Mouse (Mus musculus) c-Kit-positive CD71-positive TER-119-positive erythroid progenitor cells, embryonic 14.5 days (primary cell): ENCODE measurements around the gene Dapk3.
"Not testable (repeated sequence)": the region's sequence is repeated elsewhere in the genome, so short reads cannot be mapped to it uniquely, and the experiment has no call there.

Experiments
- DNase-seq: peaks from one replicate; pipeline ENCODE4 v3.0.0-alpha.2; 2013; ENCODE audit warnings: low spot score

Gene Dapk3

DNA sequence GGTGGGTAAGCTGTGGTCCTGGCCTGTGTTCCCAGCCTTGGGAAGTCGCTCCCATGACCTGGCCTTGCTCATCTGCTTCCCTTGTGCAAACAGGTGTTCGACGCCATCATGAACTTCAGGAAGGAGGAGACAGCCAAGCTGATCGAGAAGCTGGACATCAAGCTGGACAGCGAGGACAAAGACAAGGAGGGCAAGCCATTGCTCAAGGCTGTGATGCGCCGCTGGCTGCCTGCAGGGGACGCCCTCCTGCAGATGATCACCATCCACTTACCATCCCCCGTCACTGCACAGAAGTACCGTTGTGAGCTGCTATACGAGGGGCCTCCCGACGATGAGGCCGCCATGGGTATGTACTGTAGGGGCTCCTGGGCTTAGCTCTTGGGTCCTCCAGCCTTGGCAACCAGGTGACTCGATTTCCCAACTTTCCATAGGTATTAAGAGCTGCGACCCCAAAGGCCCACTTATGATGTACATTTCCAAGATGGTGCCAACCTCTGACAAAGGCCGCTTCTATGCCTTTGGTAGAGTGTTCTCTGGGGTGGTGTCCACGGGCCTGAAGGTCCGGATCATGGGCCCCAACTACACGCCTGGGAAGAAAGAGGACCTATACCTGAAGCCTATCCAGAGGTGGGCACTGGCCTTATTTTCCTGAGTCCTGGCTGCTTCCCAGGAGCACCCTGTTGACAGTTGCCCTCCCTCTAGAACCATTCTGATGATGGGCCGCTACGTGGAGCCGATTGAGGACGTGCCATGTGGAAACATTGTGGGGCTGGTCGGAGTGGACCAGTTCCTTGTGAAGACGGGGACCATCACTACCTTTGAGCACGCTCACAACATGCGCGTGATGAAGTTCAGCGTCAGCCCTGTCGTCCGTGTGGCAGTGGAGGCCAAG lies 3.1 kb upstream of the Dapk3 start:
- no peak for DNase-seq

DNA sequence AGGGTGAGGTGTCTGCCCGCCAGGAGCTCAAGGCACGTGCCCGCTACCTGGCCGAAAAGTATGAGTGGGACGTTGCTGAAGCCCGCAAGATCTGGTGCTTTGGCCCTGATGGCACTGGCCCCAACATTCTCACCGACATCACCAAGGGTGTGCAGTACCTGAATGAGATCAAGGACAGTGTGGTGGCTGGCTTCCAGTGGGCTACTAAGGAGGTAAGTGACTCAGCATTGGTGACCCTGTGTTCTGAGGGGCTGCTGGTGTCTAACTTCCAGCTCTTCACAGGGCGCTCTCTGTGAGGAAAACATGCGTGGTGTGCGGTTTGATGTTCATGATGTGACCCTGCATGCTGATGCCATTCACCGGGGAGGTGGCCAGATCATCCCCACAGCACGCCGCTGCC lies 1.9 kb upstream of the Dapk3 start:
- no peak for DNase-seq

DNA sequence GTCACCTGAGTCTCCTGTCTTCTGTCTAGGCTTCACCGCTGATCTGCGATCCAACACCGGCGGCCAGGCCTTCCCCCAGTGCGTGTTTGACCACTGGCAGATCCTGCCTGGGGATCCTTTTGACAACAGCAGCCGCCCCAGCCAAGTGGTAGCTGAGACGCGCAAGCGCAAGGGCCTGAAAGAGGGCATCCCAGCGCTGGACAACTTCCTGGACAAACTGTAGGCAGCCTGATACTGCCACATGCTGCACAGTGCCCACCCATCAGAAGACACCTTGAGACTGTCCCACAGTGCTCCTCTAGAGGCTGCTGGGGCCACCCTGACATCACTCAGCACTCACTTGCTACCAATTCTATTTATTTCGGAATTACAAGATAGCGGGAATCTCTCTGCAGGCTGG lies 945 bp upstream of the Dapk3 start:
- not testable (repeated sequence) for DNase-seq

DNA sequence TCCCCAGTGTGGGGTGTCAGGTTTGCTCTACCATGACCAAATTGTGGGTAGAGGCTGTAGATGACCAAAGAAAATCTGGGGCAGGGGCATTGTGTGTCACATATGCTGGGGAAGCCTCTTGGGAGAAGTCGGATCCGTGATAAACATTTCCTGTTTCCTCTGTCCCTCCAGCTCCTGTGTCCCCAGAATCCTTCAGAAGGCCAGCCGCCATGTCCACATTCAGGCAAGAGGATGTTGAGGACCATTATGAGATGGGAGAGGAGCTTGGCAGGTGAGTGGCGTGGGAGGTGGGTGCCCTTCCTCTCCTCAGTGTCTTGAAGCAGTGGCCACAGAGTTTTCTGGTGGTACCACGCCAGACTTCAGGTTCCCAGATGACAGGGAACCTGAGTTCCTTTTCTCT lies 1.0 kb downstream of the Dapk3 start, which contains the start of gene 4930442H23Rik:
Gene 4930442H23Rik (minus strand): TSS at position 45 of the 400 bp plus-strand sequence.
- no peak for DNase-seq

DNA sequence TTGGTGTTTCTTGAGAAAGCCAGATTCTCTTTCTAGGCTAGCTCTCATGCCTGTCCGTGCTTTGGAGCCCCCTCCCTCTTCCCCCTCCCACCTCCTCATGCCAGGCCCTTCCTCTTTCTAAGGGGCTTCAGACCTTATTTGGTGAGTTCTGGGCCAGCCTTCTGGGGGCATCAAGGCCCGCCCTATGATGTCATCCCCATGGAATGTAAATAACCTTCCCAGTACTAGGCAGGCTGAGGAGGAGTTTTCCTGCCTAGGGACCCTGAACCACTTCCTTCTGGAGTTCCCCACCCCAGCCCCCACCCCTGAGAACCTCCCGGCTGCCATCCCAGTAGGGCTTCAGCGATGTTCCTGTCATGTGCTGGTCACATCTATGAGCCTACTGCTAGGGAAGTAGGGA lies 2.0 kb downstream of the Dapk3 start:
- no peak for DNase-seq

DNA sequence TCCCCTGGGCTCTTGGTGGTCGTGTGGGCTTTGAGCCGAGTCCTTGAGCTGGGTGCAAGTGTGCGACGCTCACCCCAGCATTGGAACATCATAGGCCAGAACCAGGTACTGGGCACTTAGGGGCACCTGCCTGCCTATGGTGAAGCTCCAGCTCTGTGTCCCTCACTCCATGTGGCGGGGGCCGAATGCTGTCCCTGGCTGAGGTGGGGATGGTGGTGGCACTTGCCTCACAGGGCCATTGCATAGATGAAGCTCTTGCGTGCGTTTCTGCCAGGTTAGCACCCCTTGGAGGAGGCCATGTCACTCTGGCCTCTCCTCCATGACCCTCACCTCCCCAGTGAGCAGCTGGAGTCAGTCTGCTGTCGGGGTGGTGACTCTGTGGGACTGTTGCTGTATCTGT lies 4.4 kb downstream of the Dapk3 start:
- DNase-seq = no peak

DNA sequence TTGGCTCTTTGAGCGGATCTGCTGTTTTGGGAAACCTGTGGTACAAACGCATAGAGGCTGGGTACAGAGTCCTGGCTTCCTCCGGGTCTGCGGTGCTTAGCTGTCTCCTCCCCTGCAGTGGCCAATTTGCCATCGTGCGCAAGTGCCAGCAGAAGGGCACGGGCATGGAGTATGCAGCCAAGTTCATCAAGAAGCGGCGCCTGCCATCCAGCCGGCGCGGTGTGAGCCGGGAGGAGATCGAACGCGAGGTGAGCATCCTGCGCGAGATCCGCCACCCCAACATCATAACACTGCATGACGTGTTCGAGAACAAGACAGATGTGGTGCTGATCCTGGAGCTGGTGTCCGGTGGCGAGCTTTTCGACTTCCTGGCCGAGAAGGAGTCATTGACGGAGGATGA lies 7.0 kb downstream of the Dapk3 start:
- no peak for DNase-seq

DNA sequence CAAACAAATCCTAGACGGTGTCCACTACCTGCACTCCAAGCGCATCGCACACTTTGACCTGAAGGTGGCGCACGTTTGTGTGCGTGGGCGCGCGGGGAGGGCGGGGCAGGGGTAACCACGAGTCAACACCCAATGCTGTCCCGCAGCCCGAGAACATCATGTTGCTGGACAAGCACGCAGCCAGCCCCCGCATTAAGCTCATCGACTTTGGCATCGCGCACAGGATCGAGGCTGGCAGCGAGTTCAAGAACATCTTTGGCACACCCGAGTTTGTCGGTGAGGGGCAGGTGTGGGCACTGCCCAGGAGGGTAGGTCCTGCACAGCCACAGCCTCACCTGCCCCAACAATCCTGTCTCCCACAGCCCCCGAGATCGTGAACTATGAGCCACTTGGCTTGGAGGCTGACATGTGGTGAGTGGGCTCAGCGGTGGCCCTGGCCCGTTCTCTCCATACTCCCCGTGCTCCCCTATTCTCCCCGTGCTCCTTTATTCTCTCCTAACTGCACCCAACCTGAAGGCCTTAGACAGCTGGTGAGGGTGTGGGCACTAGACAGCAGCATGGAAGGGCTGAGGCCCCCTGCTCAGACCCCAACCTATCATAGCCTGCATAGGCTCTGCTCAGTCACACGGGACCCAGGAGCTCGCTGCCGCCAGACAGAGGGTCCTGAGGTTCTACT lies 7.6 kb downstream of the Dapk3 start:
- no peak for DNase-seq

DNA sequence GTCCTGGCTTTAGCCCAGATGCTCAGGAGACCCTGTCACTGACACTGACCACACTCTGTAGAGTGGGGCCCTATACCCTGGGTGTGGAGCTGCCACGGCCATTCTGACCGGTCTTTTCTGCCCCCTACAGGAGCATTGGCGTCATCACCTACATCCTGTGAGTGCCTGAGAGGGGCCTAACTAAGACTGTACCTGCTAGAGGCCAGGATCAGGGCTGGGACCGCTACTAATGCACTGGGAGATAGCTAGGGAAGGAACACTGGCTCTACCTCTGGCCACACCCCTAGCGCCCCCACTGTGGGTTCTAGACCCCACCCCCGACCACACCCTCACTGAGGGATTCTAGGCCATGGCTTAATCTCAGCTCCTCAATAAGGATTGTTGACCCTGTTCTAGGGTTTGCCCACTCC lies 8.1 kb downstream of the Dapk3 start:
- no peak for DNase-seq

DNA sequence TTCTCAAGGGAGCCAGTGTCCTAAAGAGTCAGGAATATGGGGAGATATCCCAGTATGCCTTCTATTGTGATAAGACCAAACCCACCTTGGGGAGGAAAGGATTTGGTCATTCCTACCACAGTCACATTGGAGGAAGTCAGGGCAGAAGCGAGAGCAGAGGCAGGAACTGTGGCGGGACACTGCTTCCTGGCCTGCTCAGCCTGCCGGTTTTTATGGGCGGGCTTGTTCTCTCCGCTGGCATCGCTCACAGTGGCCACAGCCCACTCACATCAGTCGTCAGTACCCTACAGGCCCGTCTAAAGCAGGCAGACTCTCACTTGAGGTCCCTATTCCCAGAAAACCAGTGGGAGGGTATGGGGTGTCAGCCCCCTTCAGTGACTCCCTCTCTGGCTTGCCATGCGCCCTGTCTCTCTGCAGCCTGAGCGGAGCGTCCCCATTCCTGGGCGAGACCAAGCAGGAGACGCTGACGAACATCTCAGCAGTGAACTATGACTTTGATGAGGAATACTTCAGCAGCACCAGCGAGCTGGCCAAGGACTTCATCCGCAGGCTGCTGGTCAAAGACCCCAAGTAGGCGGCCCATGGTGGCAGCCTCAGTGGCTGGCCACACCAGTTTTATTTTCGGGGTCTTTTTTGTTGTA lies 8.7 kb downstream of the Dapk3 start:
- DNase-seq = no peak

DNA sequence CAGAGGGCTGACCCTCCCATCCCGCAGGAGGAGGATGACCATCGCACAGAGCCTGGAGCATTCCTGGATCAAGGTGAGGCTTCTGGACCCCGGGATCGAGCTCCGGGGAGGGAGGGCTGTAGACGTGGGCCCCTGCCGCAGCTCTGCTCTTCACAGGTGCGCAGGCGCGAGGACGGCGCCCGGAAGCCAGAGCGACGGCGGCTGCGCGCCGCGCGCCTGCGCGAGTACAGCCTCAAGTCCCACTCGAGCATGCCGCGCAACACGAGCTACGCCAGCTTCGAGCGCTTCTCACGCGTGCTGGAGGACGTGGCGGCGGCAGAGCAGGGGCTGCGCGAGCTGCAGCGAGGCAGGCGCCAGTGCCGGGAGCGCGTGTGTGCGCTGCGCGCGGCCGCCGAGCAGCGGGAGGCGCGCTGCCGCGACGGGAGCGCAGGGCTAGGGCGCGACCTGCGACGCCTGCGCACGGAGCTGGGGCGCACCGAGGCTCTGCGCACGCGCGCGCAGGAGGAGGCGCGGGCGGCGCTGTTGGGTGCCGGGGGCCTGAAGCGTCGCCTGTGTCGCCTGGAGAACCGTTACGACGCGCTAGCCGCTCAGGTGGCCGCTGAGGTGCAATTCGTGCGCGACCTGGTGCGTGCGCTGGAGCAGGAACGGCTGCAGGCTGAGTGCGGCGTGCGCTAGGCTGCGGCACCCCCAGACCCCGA lies 9.6 kb downstream of the Dapk3 start:
- peak; percentile 72 for DNase-seq

DNA sequence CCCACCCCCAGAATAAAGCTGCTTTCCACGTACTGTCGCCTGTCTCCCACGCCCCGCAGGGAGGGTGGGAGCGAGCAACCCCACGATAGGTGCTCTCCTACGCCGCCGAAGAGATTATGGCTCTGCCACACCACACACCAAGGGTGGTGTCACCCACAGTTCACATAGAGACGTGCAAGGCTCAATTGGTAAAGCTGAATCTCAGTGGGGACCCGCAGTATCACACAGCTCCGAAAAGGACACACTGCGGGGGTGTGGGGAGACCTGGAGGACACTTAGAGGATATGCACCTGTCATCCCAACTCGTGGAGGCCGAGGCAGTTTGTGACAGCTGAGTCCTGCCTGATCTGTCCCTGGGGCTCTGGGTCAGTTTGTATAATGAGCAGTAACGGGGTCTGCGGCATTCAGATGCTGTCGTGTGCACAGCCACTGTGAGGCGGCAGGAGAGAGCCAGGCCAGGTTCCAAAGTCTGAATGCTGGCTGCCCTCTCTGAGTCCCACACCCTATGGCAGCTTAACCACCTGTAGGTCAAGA lies 10.2 kb downstream of the Dapk3 start:
- no peak for DNase-seq

DNA sequence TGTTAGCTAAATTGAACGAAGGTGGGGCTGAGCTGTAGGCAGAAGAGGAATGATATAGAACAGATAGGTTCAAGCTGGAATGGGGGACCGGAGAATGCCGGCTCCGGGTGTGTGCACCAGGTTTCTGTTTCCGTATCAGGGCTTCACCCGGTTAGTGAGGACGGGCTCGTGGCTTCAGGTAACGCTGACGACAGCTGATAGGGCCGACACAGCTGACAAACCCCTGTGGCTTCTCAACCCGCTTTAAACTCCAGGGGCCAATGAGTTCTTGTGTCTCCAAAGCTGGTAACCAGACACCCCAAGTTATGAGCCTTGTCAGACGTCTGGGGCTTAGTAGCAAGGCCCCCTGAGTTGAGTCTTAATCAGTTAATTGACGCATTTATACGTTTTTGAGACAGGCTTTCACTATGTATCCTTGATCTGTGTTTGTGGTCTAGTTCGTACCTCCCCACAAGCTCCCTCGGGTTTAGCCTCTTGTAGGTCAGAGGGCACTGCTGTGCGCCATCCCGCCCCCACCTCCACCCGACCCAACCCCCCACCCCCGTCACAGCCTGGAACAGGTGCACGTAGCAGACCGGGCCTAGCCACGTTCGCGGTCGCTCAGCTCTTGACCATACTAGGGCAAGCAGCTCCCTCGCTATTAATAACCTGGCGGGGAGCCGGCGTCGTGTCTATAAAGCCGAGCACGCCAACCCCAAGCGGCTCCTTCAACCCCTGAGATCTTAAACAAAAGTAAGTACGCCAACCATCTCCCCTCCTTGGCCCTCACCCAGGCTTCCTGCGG lies 11.4 kb downstream of the Dapk3 start:
- no peak for DNase-seq

DNA sequence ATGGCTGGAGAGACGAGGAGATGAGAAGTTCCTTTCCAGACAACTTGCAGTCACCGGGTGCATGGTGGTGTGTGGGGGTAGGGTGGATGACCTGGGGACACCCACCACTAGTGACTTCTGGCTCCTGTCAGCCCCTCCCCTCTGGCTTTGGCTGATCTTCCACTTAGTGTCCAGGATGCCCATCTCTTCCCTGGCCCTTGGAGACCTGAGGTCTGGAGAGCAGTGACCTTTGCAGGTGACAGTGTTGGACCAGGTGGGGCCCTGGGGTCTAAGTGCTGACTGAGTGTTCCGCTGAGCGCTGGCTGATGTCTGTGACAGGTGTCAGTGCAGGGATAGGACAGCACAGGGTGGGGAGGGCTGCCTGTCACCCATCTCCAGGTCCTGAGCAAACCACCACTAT lies 12.5 kb downstream of the Dapk3 start:
- DNase-seq = no peak

DNA sequence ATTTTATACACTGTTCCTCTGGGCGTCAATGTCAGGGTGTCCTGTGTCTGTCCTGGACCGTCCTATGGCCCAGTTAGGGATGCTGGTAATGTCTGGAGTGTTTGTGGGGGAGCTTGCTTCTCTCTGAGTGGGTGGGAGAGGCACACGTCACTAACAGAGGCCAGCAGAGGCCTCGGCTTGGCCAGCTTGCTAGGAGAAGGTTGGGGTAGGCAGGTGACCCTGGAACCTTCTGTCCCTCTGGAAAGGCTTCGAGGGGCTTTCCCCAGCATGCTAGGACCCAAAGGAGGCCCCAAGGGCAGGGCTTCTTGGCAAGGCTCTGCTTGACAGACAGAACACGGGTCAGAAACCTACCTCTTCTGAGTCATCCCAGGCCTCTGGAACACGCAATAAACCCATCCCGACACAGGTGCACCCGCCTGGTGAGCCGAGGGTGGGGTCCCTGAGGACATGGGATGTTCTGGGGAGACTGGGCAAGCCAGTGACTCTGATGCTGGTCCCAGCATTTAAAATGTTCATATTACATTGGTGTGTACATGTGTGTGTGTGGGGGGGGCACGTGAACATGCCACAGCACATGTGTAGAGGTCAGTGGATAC lies 13.8 kb downstream of the Dapk3 start:
- DNase-seq = no peak

DNA sequence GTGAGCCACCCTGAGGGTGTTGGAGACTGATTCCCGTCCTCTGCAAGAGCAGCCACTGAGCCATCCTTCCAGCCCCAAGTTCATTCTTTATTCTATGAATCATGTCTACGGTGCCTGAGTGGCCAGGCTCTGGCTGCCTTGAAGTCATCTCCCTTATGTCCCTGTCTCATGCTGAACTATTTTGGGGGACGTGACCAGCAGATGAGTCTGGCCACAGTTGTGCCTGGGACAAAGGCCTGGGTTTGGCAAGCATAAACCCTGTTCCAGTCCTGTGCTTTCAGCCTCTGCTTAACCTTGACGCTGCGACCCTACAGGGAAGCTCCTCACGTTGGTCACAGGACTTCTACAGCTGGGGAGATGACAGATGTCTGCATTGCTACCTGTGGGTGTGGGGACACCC lies 14.5 kb downstream of the Dapk3 start:
- no peak for DNase-seq

DNA sequence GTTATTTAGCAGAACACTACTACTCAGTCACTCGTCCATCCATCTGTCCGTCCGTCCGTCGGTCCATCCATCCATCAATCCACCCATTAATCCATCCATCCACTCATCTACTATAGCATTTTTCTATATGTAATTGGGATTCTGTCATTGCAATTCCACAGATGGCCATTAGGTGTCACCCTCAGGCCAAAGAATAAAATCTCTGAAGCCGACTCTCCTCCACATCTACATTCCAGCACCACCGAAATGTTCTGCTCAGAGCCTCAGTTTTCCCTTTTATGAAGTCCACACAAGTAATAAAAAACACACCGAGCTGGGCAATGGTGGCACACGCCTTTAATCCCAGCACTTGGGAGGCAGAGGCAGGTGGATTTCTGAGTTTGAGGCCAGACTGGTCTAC lies 15.4 kb downstream of the Dapk3 start:
- DNase-seq = peak; percentile 78

DNA sequence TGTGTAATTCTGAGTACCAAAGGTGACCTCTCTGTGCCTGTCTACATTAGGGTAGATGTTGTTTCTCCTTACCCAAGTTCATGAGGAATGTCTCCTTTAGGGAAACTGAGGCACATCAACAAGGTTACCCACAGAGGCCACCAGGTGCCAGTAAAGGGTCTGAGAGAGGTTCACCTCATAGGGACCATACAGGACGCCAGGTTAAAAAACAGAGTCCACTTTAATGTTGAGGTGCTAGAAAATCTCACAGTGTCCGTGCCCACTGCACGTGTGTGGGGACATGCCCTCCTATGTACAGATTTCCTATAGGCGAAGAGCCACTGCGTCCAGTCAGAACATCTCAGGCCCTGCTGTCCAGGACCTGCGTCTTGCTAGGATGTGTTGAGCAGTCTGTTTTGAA lies 16.2 kb downstream of the Dapk3 start:
- DNase-seq = no peak

DNA sequence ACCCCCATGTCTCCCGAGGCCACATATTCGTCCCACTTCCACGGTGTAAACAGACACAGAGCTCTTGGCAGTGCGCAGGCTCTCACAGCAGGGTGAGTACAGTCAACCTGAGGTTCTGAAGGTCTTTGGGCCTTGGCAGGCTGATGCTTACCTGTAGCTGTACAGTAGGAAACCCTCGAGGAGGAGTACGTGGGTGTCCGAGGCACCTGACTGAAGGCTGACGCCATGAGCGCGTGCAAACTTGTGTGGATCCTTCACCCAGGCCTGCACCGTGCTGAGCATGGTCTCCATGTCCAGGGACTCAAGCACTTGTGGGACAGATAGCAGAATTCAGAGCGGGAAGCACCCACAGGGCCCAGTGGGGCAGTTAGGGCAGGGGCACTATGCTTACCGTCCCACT lies 17.3 kb downstream of the Dapk3 start:
- DNase-seq = no peak

DNA sequence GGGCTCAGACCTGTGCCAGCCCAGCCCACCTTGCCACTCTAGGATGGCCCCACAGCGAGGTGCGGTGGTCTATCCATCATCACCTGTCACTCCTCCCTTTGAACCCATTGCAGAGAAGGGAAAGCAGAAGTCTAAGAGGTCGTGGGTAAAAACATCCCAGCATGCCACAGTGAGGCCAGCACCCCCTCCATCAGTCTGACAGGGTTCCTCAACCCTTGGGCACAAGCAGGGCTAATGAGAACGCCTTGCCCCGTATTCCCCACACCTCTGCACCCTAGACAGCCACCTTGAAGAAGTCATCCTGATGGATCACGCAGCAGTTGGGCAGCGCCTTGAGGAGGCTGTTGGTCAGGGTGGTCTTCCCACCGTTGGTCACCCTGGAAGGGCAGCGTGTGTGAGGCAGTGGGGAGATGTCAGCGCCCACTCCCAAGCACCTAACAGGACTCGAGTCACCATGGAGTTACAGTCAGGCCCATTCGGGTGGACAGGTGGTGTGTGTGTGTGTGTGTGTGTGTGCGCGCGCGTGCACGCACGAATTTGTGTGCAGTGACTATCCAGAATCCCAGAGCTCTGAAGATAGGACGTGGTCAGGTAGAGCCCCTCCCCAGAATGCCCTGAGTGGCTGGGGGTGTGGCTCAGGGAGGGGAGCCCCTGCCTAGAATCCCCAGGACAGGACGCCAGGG lies 17.9 kb downstream of the Dapk3 start:
- DNase-seq = no peak
